Mouse (Mus musculus) C2C12 (cell line): ENCODE measurements around the gene Zfp385b.

Experiments
- CTCF ChIP-seq: IDR thresholded peaks from one replicate; pipeline ENCODE4 v1.5.1; 2011; ENCODE audit not compliant: control insufficient read depth, insufficient read depth, insufficient read length
- MYOD1 ChIP-seq: IDR thresholded peaks from one replicate; pipeline ENCODE4 v1.6.1; 2011; ENCODE audit warnings: low read depth; ENCODE audit not compliant: control insufficient read depth, insufficient read length

DNA sequence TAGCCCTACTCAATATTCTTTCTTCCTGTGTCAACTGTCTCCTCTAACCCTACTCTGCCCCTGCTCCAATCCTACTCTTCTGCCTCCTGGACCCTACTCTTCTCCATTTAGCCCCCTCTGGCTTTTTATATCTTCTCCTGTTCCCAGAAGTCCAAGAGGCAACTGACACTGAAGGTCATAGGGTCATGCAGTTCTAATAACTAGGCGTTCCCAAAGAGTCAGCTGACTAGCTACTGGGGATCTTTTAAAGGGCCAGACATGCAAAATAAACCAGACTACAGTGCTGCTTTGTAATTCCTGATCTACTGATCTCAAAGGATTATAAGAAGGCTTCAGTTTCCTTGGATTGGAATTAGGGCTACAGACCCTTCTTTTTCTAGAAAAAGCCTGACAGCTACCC, 276.1 kb downstream of the Zfp385b start:
- TF ChIP-seq MYOD1: no peak
- TF ChIP-seq CTCF: no peak
